Mouse (Mus musculus): ENCODE measurements around the gene Prkx. TPM values are rescaled to one million over a fixed set of nuclear protein-coding genes. Genes with fewer than 3 reads are reported as not detected.

The Prkx gene
- polyA plus RNA-seq (2015; fragmentation: Nextera tagmentation; extraction: Ambion mirVana), result 24.3 and 26.1 TPM in 2 replicates

GRCm38 (mm10) chrX:77796238-77796835 is at the start of gene Prkx:
Prkx (minus strand) TSS chrX:77796278.
- H3K36me3 ChIP-seq (ENCODE audit: control insufficient read depth, insufficient read depth, low read length), result no peaks in the 10 kb centered on the region
- H3K9ac ChIP-seq (ENCODE audit: low read depth, low read length), result peak within 1 kb of the TSS; percentile 72
- ATAC-seq, result peak; percentile 89
- WGBS, result 28% methylated on average over 17 of the region's 19 CpGs
- peaks cover 10% of the 10 kb centered on the region for H3K4me1 ChIP-seq (ENCODE audit: control insufficient read depth, insufficient read depth, low read length)
- peak within 1 kb of the TSS; percentile 62 for H3K4me3 ChIP-seq (ENCODE audit: low read depth, low read length)
- peak within 1 kb of the TSS; percentile 75 for H3K27ac ChIP-seq (ENCODE audit: low read length)
- H3K4me2 ChIP-seq (ENCODE audit: low read length), result peak within 1 kb of the TSS; percentile 68
- no peaks in the 10 kb centered on the region for H3K9me3 ChIP-seq (replicated peaks; ENCODE audit: control insufficient read depth, low read length, poor library complexity, severe bottlenecking)
- H3K27me3 ChIP-seq (ENCODE audit: control insufficient read depth, insufficient read depth, low read depth, low read length), result no peaks in the 10 kb centered on the region

- no peaks in the 10 kb centered on the region for H3K9me3 ChIP-seq (replicated peaks; ENCODE audit: control insufficient read depth, low read length, poor library complexity, severe bottlenecking)
- 58% methylated on average over 6 of the region's 6 CpGs for WGBS
- no peak for ATAC-seq
These were observed 16.0 kb upstream of the Prkx start for GRCm38 (mm10) chrX:77812031-77812430.

GRCm38 (mm10) chrX:77810608-77811206 is 14.6 kb upstream of the Prkx start:
- Histone ChIP-seq H3K9ac (ENCODE audit: low read depth, low read length) (peak overlapping the region; percentile 25; the same call in 1 of the 2 replicates), H3K27me3 (ENCODE audit: control insufficient read depth, insufficient read depth, low read depth, low read length) (no peaks in the 10 kb centered on the region), H3K4me3 (ENCODE audit: low read depth, low read length) (peak overlapping the region; percentile 39), H3K4me1 (ENCODE audit: control insufficient read depth, insufficient read depth, low read length) (no peaks in the 10 kb centered on the region), H3K4me2 (ENCODE audit: low read length) (peak overlapping the region; percentile 39), H3K36me3 (ENCODE audit: control insufficient read depth, insufficient read depth, low read length) (no peaks in the 10 kb centered on the region), H3K9me3 (replicated peaks; ENCODE audit: control insufficient read depth, low read length, poor library complexity, severe bottlenecking) (no peaks in the 10 kb centered on the region), H3K27ac (ENCODE audit: low read length) (peak overlapping the region; percentile 70)
- WGBS, result 24% methylated on average over 17 of the region's 17 CpGs
- ATAC-seq, result peak; percentile 95

More at GRCm38 (mm10) chrX:77812031-77812430, 16.0 kb upstream of the Prkx start:
- Histone ChIP-seq H3K4me2 (ENCODE audit: low read length) (no peak overlapping the region), H3K27me3 (ENCODE audit: control insufficient read depth, insufficient read depth, low read depth, low read length) (no peaks in the 10 kb centered on the region), H3K4me3 (ENCODE audit: low read depth, low read length) (no peak overlapping the region), H3K4me1 (ENCODE audit: control insufficient read depth, insufficient read depth, low read length) (no peaks in the 10 kb centered on the region), H3K36me3 (ENCODE audit: control insufficient read depth, insufficient read depth, low read length) (no peaks in the 10 kb centered on the region), H3K9ac (ENCODE audit: low read depth, low read length) (no peak overlapping the region), H3K27ac (ENCODE audit: low read length) (no peak overlapping the region)

- 13% methylated on average over 2 of the region's 2 CpGs for WGBS
- Histone ChIP-seq H3K36me3 (ENCODE audit: control insufficient read depth, insufficient read depth, low read length) (no peaks in the 10 kb centered on the region), H3K4me2 (ENCODE audit: low read length) (no peak overlapping the region), H3K9ac (ENCODE audit: low read depth, low read length) (no peak overlapping the region), H3K9me3 (replicated peaks; ENCODE audit: control insufficient read depth, low read length, poor library complexity, severe bottlenecking) (no peaks in the 10 kb centered on the region), H3K27me3 (ENCODE audit: control insufficient read depth, insufficient read depth, low read depth, low read length) (no peaks in the 10 kb centered on the region), H3K27ac (ENCODE audit: low read length) (no peak overlapping the region), H3K4me1 (ENCODE audit: control insufficient read depth, insufficient read depth, low read length) (no peaks in the 10 kb centered on the region), H3K4me3 (ENCODE audit: low read depth, low read length) (no peak overlapping the region)
- ATAC-seq, result no peak
These were observed 12.5 kb upstream of the Prkx start for GRCm38 (mm10) chrX:77808602-77809001.

- H3K4me2 ChIP-seq (ENCODE audit: low read length), result no peak overlapping the region
- no peaks in the 10 kb centered on the region for H3K27me3 ChIP-seq (ENCODE audit: control insufficient read depth, insufficient read depth, low read depth, low read length)
- no peaks in the 10 kb centered on the region for H3K4me1 ChIP-seq (ENCODE audit: control insufficient read depth, insufficient read depth, low read length)
- no peak overlapping the region for H3K4me3 ChIP-seq (ENCODE audit: low read depth, low read length)
- no peak overlapping the region for H3K9ac ChIP-seq (ENCODE audit: low read depth, low read length)
- 79% methylated on average over 2 of the region's 2 CpGs for WGBS
- H3K27ac ChIP-seq (ENCODE audit: low read length), result no peak overlapping the region
- ATAC-seq, result no peak
- no peaks in the 10 kb centered on the region for H3K9me3 ChIP-seq (replicated peaks; ENCODE audit: control insufficient read depth, low read length, poor library complexity, severe bottlenecking)
- H3K36me3 ChIP-seq (ENCODE audit: control insufficient read depth, insufficient read depth, low read length), result no peaks in the 10 kb centered on the region
These were observed 6.2 kb upstream of the Prkx start for GRCm38 (mm10) chrX:77802293-77802692.

- no peaks in the 10 kb centered on the region for H3K27me3 ChIP-seq (ENCODE audit: control insufficient read depth, insufficient read depth, low read depth, low read length)
- H3K9ac ChIP-seq (ENCODE audit: low read depth, low read length), result no peak overlapping the region
- no peak for ATAC-seq
- no peaks in the 10 kb centered on the region for H3K9me3 ChIP-seq (replicated peaks; ENCODE audit: control insufficient read depth, low read length, poor library complexity, severe bottlenecking)
- no peak overlapping the region for H3K4me3 ChIP-seq (ENCODE audit: low read depth, low read length)
- no peaks in the 10 kb centered on the region for H3K4me1 ChIP-seq (ENCODE audit: control insufficient read depth, insufficient read depth, low read length)
- H3K36me3 ChIP-seq (ENCODE audit: control insufficient read depth, insufficient read depth, low read length), result no peaks in the 10 kb centered on the region
- WGBS, result 75% methylated on average over 1 of the region's 1 CpGs
- H3K4me2 ChIP-seq (ENCODE audit: low read length), result no peak overlapping the region
- no peak overlapping the region for H3K27ac ChIP-seq (ENCODE audit: low read length)
These were observed 5.5 kb upstream of the Prkx start for GRCm38 (mm10) chrX:77801543-77801942.

GRCm38 (mm10) chrX:77799554-77799953 is 3.5 kb upstream of the Prkx start:
- Histone ChIP-seq H3K36me3 (ENCODE audit: control insufficient read depth, insufficient read depth, low read length) (no peaks in the 10 kb centered on the region), H3K4me2 (ENCODE audit: low read length) (no peak overlapping the region), H3K27me3 (ENCODE audit: control insufficient read depth, insufficient read depth, low read depth, low read length) (no peaks in the 10 kb centered on the region), H3K9me3 (replicated peaks; ENCODE audit: control insufficient read depth, low read length, poor library complexity, severe bottlenecking) (no peaks in the 10 kb centered on the region), H3K4me1 (ENCODE audit: control insufficient read depth, insufficient read depth, low read length) (no peaks in the 10 kb centered on the region), H3K4me3 (ENCODE audit: low read depth, low read length) (no peak overlapping the region), H3K9ac (ENCODE audit: low read depth, low read length) (no peak overlapping the region), H3K27ac (ENCODE audit: low read length) (no peak overlapping the region)
- 85% methylated on average over 3 of the region's 3 CpGs for WGBS
- no peak for ATAC-seq

GRCm38 (mm10) chrX:77797801-77798200 is 1.7 kb upstream of the Prkx start:
- H3K9ac ChIP-seq (ENCODE audit: low read depth, low read length), result no peak overlapping the region
- no peaks in the 10 kb centered on the region for H3K27me3 ChIP-seq (ENCODE audit: control insufficient read depth, insufficient read depth, low read depth, low read length)
- peaks cover 10% of the 10 kb centered on the region for H3K4me1 ChIP-seq (ENCODE audit: control insufficient read depth, insufficient read depth, low read length)
- H3K4me2 ChIP-seq (ENCODE audit: low read length), result no peak overlapping the region
- no peaks in the 10 kb centered on the region for H3K36me3 ChIP-seq (ENCODE audit: control insufficient read depth, insufficient read depth, low read length)
- no peak for ATAC-seq
- H3K9me3 ChIP-seq (replicated peaks; ENCODE audit: control insufficient read depth, low read length, poor library complexity, severe bottlenecking), result no peaks in the 10 kb centered on the region
- no peak overlapping the region for H3K27ac ChIP-seq (ENCODE audit: low read length)
- H3K4me3 ChIP-seq (ENCODE audit: low read depth, low read length), result no peak overlapping the region

GRCm38 (mm10) chrX:77796916-77797315 is 838 bp upstream of the Prkx start:
- H3K4me3 ChIP-seq (ENCODE audit: low read depth, low read length), result peak overlapping the region; percentile 62
- no peak overlapping the region for H3K9ac ChIP-seq (ENCODE audit: low read depth, low read length)
- 67% methylated on average over 1 of the region's 1 CpGs for WGBS
- H3K27ac ChIP-seq (ENCODE audit: low read length), result 0 out of 2 replicates have a peak overlapping the region, but pooled peaks have one; percentile 75
- peak overlapping the region; percentile 68 for H3K4me2 ChIP-seq (ENCODE audit: low read length)
- ATAC-seq, result no peak
- no peaks in the 10 kb centered on the region for H3K27me3 ChIP-seq (ENCODE audit: control insufficient read depth, insufficient read depth, low read depth, low read length)
- peaks cover 10% of the 10 kb centered on the region for H3K4me1 ChIP-seq (ENCODE audit: control insufficient read depth, insufficient read depth, low read length)
- no peaks in the 10 kb centered on the region for H3K9me3 ChIP-seq (replicated peaks; ENCODE audit: control insufficient read depth, low read length, poor library complexity, severe bottlenecking)
- H3K36me3 ChIP-seq (ENCODE audit: control insufficient read depth, insufficient read depth, low read length), result no peaks in the 10 kb centered on the region

Data from midbrain, embryonic 16.5 days (tissue).